Mouse (Mus musculus): ENCODE data around the gene Gm10031. TPM values are rescaled to one million over a fixed set of nuclear protein-coding genes. Genes with fewer than 3 reads are reported as not detected.

Gene Gm10031
- polyA plus RNA-seq, 1 experiment from 2014 or later, result 0.45 TPM

- Histone ChIP-seq H3K4me1 (replicated peaks; ENCODE audit: insufficient read depth, low read length) (no peaks in the 10 kb centered on the region), H3K4me2 (ENCODE audit: low read length) (no peak overlapping the region), H3K9me3 (replicated peaks; ENCODE audit: low read length) (no peaks in the 10 kb centered on the region), H3K4me3 (replicated peaks; ENCODE audit: low read depth, low read length) (no peak overlapping the region), H3K9ac (ENCODE audit: low read depth, low read length) (no peak overlapping the region), H3K36me3 (ENCODE audit: insufficient read depth, low read length) (no peaks in the 10 kb centered on the region), H3K27ac (no peak overlapping the region), H3K27me3 (ENCODE audit: insufficient read depth, low read length) (no peaks in the 10 kb centered on the region)
- no peak for TF ChIP-seq CTCF (IDR thresholded peaks at IDR 0.05; ENCODE audit: low read depth)
- DNase-seq (ENCODE audit: low spot score) (no peak), ATAC-seq (replicated peaks; ENCODE audit: low FRiP score, low read depth) (no peak)
- 69% methylated on average over 4 of the region's 4 CpGs for WGBS
Measured at GRCm38 (mm10) chr1:156491226-156491796, 32.5 kb upstream of the Gm10031 start.

GRCm38 (mm10) chr1:156495025-156495424, 28.8 kb upstream of the Gm10031 start:
- Histone ChIP-seq H3K4me2 (ENCODE audit: low read length) (no peak overlapping the region), H3K9ac (ENCODE audit: low read depth, low read length) (no peak overlapping the region), H3K4me3 (replicated peaks; ENCODE audit: low read depth, low read length) (no peak overlapping the region), H3K4me1 (replicated peaks; ENCODE audit: insufficient read depth, low read length) (no peaks in the 10 kb centered on the region), H3K9me3 (replicated peaks; ENCODE audit: low read length) (no peaks in the 10 kb centered on the region), H3K36me3 (ENCODE audit: insufficient read depth, low read length) (no peaks in the 10 kb centered on the region), H3K27ac (no peak overlapping the region), H3K27me3 (ENCODE audit: insufficient read depth, low read length) (no peaks in the 10 kb centered on the region)
- ATAC-seq (replicated peaks; ENCODE audit: low FRiP score, low read depth), result no peak
- no peak for DNase-seq (ENCODE audit: low spot score)
- TF ChIP-seq CTCF (IDR thresholded peaks at IDR 0.05; ENCODE audit: low read depth), result no peak
- WGBS, result 84% methylated on average over 8 of the region's 8 CpGs

- Histone ChIP-seq H3K9ac (ENCODE audit: low read depth, low read length) (no peak overlapping the region), H3K4me3 (replicated peaks; ENCODE audit: low read depth, low read length) (no peak overlapping the region), H3K9me3 (replicated peaks; ENCODE audit: low read length) (no peaks in the 10 kb centered on the region), H3K4me1 (replicated peaks; ENCODE audit: insufficient read depth, low read length) (no peaks in the 10 kb centered on the region), H3K27me3 (ENCODE audit: insufficient read depth, low read length) (no peaks in the 10 kb centered on the region), H3K27ac (no peak overlapping the region), H3K4me2 (ENCODE audit: low read length) (no peak overlapping the region), H3K36me3 (ENCODE audit: insufficient read depth, low read length) (no peaks in the 10 kb centered on the region)
- WGBS, result 71% methylated on average over 5 of the region's 5 CpGs
- ATAC-seq (replicated peaks; ENCODE audit: low FRiP score, low read depth), result no peak
- TF ChIP-seq CTCF (IDR thresholded peaks at IDR 0.05; ENCODE audit: low read depth), result no peak
- DNase-seq (ENCODE audit: low spot score), result no peak
Measured at GRCm38 (mm10) chr1:156496910-156497309, 26.9 kb upstream of the Gm10031 start.

- Histone ChIP-seq H3K4me2 (ENCODE audit: low read length) (no peak overlapping the region), H3K27me3 (ENCODE audit: insufficient read depth, low read length) (no peaks in the 10 kb centered on the region), H3K4me1 (replicated peaks; ENCODE audit: insufficient read depth, low read length) (no peaks in the 10 kb centered on the region), H3K9me3 (replicated peaks; ENCODE audit: low read length) (no peaks in the 10 kb centered on the region), H3K36me3 (ENCODE audit: insufficient read depth, low read length) (no peaks in the 10 kb centered on the region), H3K9ac (ENCODE audit: low read depth, low read length) (no peak overlapping the region), H3K4me3 (replicated peaks; ENCODE audit: low read depth, low read length) (no peak overlapping the region), H3K27ac (no peak overlapping the region)
- TF ChIP-seq CTCF (IDR thresholded peaks at IDR 0.05; ENCODE audit: low read depth), result no peak
- ATAC-seq (replicated peaks; ENCODE audit: low FRiP score, low read depth) (no peak), DNase-seq (ENCODE audit: low spot score) (no peak)
- 77% methylated on average over 5 of the region's 5 CpGs for WGBS
Measured at GRCm38 (mm10) chr1:156504945-156505523, 18.8 kb upstream of the Gm10031 start.

- DNase-seq (ENCODE audit: low spot score) (no peak), ATAC-seq (replicated peaks; ENCODE audit: low FRiP score, low read depth) (no peak)
- no peaks in the 10 kb centered on the region for H3K4me1 ChIP-seq (replicated peaks; ENCODE audit: insufficient read depth, low read length)
- H3K9ac ChIP-seq (ENCODE audit: low read depth, low read length), result no peak overlapping the region
- WGBS, result 63% methylated on average over 2 of the region's 2 CpGs
- no peak overlapping the region for H3K27ac ChIP-seq
- TF ChIP-seq CTCF (IDR thresholded peaks at IDR 0.05; ENCODE audit: low read depth), result no peak
- H3K27me3 ChIP-seq (ENCODE audit: insufficient read depth, low read length), result no peaks in the 10 kb centered on the region
- H3K4me2 ChIP-seq (ENCODE audit: low read length), result no peak overlapping the region
- H3K36me3 ChIP-seq (ENCODE audit: insufficient read depth, low read length), result no peaks in the 10 kb centered on the region
- no peaks in the 10 kb centered on the region for H3K9me3 ChIP-seq (replicated peaks; ENCODE audit: low read length)
- H3K4me3 ChIP-seq (replicated peaks; ENCODE audit: low read depth, low read length), result no peak overlapping the region
Measured at GRCm38 (mm10) chr1:156505901-156506300, 17.9 kb upstream of the Gm10031 start.

GRCm38 (mm10) chr1:156507753-156508152, 16.1 kb upstream of the Gm10031 start:
- no peaks in the 10 kb centered on the region for H3K36me3 ChIP-seq (ENCODE audit: insufficient read depth, low read length)
- ATAC-seq (replicated peaks; ENCODE audit: low FRiP score, low read depth), result no peak
- no peaks in the 10 kb centered on the region for H3K4me1 ChIP-seq (replicated peaks; ENCODE audit: insufficient read depth, low read length)
- DNase-seq (ENCODE audit: low spot score), result no peak
- H3K27ac ChIP-seq, result no peak overlapping the region
- no peaks in the 10 kb centered on the region for H3K27me3 ChIP-seq (ENCODE audit: insufficient read depth, low read length)
- H3K4me3 ChIP-seq (replicated peaks; ENCODE audit: low read depth, low read length), result no peak overlapping the region
- TF ChIP-seq CTCF (IDR thresholded peaks at IDR 0.05; ENCODE audit: low read depth), result no peak
- no peak overlapping the region for H3K9ac ChIP-seq (ENCODE audit: low read depth, low read length)
- no peak overlapping the region for H3K4me2 ChIP-seq (ENCODE audit: low read length)
- WGBS, result 82% methylated on average over 3 of the region's 3 CpGs
- H3K9me3 ChIP-seq (replicated peaks; ENCODE audit: low read length), result no peaks in the 10 kb centered on the region

Data from kidney, postnatal 0 days (tissue).